Mouse (Mus musculus): Measurements from ENCODE around the gene Nid1. TPM values are rescaled to one million over a fixed set of nuclear protein-coding genes. Genes with fewer than 3 reads are reported as not detected.

The Nid1 gene
- polyA plus RNA-seq, 1 experiment from 2014 or later = 53.6 TPM

Other genes starting within 250 kb of the Nid1 start
- 27.6 and 27.9 TPM in 2 replicates for gene Gpr137b, start 43.5 kb upstream of the Nid1 start, polyA plus RNA-seq (2015; fragmentation: Nextera tagmentation; extraction: Ambion mirVana)
- 6.5 and 7.6 TPM in 2 replicates for gene Lyst, start 152.8 kb downstream of the Nid1 start, polyA plus RNA-seq (2015; fragmentation: Nextera tagmentation; extraction: Ambion mirVana)

All from hindbrain, embryonic 13.5 days (tissue).